Mouse (Mus musculus) kidney, postnatal 0 days (tissue): Measurements from ENCODE around the gene Ctsw. TPM values are rescaled to one million over a fixed set of nuclear protein-coding genes. Genes with fewer than 3 reads are reported as not detected.

Experiments
- ATAC-seq: fragments of 200-750 bp; cut with Nextera tagmentation; replicated peaks from 2 replicates; pipeline ENCODE4 v1.8.0; 2017; ENCODE audit warnings: low read depth, moderate number of reproducible peaks, moderate TSS enrichment, moderate library complexity; ENCODE audit not compliant: low FRiP score
- DNase-seq: peaks from one replicate; pipeline ENCODE4 v3.0.0-alpha.2; 2016; ENCODE audit warnings: low spot score
- H3K27ac ChIP-seq: fragments of 300-500 bp; sonication (generic); 2 replicates; pipeline ENCODE4 v1.5.1; 2014; ENCODE audit warnings: mild to moderate bottlenecking
- H3K27me3 ChIP-seq: fragments of 300-500 bp; sonication (generic); 2 replicates; pipeline ENCODE4 v1.6.1; 2014; ENCODE audit warnings: low read length, mixed read lengths; ENCODE audit not compliant: insufficient read depth
- H3K36me3 ChIP-seq: fragments of 300-500 bp; sonication (generic); 2 replicates; pipeline ENCODE4 v1.6.1; 2014; ENCODE audit warnings: low read length, mixed read lengths; ENCODE audit not compliant: insufficient read depth
- H3K4me1 ChIP-seq: fragments of 300-500 bp; sonication (generic); replicated peaks from 2 replicates; pipeline ENCODE4 v1.6.1; 2014; ENCODE audit warnings: antibody characterized with exemption, low read length, mixed read lengths; ENCODE audit not compliant: insufficient read depth
- H3K4me2 ChIP-seq: fragments of 300-500 bp; sonication (generic); 2 replicates; pipeline ENCODE4 v1.6.1; 2014; ENCODE audit warnings: mild to moderate bottlenecking, low read length, moderate library complexity, mixed read lengths
- H3K4me3 ChIP-seq: fragments of 300-500 bp; sonication (generic); replicated peaks from 2 replicates; pipeline ENCODE4 v1.5.1; 2014; ENCODE audit warnings: low read depth, low read length
- H3K9ac ChIP-seq: fragments of 300-500 bp; sonication (generic); 2 replicates; pipeline ENCODE4 v1.6.1; 2014; ENCODE audit warnings: low read depth, low read length
- H3K9me3 ChIP-seq: fragments of 300-500 bp; sonication (generic); replicated peaks from 2 replicates; pipeline ENCODE4 v1.6.1; 2016; ENCODE audit warnings: low read length, inconsistent platforms, mixed read lengths
- CTCF ChIP-seq: IDR thresholded peaks from 2 replicates; pipeline ENCODE4 v1.5.1; 2016; ENCODE audit warnings: antibody characterized with exemption, low read depth, mild to moderate bottlenecking, moderate library complexity
- WGBS: fragments of 180-500 bp; shearing (Covaris S2); extraction: QIAGEN DNeasy Blood & Tissue Kit; methylation state at CpG from one replicate; pipeline ENCODE4 v1.1.7; 2014; 5-methylcytosine and 5-hydroxymethylcytosine counted together
- polyA plus RNA-seq: library from polyadenylated mRNA; unstranded; fragments of >200 nt; fragmentation: Nextera tagmentation; extraction: Ambion mirVana; gene quantifications from 2 replicates; pipeline ENCODE4 v1.2.1, GENCODE M21; 2015

The Ctsw gene
- polyA plus RNA-seq, 1 experiment from 2014 or later = 0.79 TPM

GRCm38 (mm10) chr19:5465037-5465436 lies 3.3 kb downstream of the Ctsw start:
- TF ChIP-seq CTCF = no peak
- H3K9me3 ChIP-seq = no peaks in the 10 kb centered on the region
- peaks cover 44% of the 10 kb centered on the region for H3K36me3 ChIP-seq
- H3K27ac ChIP-seq = no peak overlapping the region
- H3K27me3 ChIP-seq = no peaks in the 10 kb centered on the region
- peaks cover 11% of the 10 kb centered on the region for H3K4me1 ChIP-seq
- DNase-seq = no peak
- no peak overlapping the region for H3K9ac ChIP-seq
- H3K4me3 ChIP-seq = no peak overlapping the region
- H3K4me2 ChIP-seq = no peak overlapping the region
- no peak for ATAC-seq
- WGBS = 92% methylated on average over 8 of the region's 8 CpGs

DNA sequence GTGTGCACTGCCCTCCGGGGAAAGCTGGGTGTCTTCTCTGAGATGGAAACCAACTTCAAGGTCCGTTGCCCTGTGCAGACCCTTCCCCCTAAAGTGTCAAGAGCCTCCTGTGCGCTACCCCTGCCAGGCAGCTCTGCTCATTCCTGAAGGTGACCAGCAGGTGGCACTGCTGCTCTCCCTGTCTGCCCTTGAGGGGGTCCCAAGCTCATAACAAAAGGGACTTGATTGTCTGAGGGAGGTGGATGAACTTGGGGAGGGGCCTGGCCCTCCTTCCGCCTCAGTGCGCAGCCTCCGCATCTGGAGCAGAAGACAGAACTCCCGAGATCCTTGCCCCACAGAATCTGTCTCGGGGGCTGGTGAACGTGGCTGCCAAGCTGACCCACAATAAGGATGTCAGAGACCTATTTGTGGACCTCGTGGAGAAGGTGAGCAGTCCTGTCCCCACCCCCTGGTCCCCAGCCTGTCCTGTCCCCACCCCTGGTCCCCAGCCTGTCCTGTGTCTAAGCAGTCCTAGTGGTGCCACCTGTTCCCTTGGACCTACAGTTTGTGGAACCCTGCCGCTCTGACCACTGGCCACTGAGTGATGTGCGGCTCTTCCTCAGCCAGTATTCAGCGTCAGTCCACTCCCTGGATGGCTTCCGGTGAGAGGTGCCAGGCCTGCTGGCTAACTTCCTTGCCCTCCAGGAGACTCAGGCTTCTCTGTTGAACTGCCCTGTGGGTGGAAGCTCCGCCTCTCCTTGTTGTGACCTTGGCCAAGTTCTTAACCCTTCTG lies 4.3 kb downstream of the Ctsw start:
- peaks cover 11% of the 10 kb centered on the region for H3K4me1 ChIP-seq
- no peaks in the 10 kb centered on the region for H3K9me3 ChIP-seq
- DNase-seq = peak; percentile 85
- no peak overlapping the region for H3K4me3 ChIP-seq
- 24% methylated on average over 15 of the region's 15 CpGs for WGBS
- peaks cover 44% of the 10 kb centered on the region for H3K36me3 ChIP-seq
- H3K4me2 ChIP-seq = peak overlapping the region; percentile 43
- peak; percentile 92 for TF ChIP-seq CTCF
- peak overlapping the region; percentile 65 for H3K27ac ChIP-seq
- H3K9ac ChIP-seq = peak overlapping the region; percentile 40; the same call in 1 of the 2 replicates
- ATAC-seq = peak; percentile 33; the same call in 1 of the 2 replicates
- no peaks in the 10 kb centered on the region for H3K27me3 ChIP-seq

- Histone ChIP-seq H3K9ac (no peak overlapping the region), H3K27me3 (no peaks in the 10 kb centered on the region), H3K36me3 (peaks cover 44% of the 10 kb centered on the region), H3K27ac (no peak overlapping the region), H3K4me2 (no peak overlapping the region), H3K9me3 (no peaks in the 10 kb centered on the region), H3K4me1 (peaks cover 13% of the 10 kb centered on the region), H3K4me3 (no peak overlapping the region)
- no peak for TF ChIP-seq CTCF
- ATAC-seq = no peak
- no peak for DNase-seq
- 92% methylated on average over 9 of the region's 9 CpGs for WGBS
These were observed 5.1 kb downstream of the Ctsw start for GRCm38 (mm10) chr19:5463212-5463611.

GRCm38 (mm10) chr19:5461411-5461810 lies 6.9 kb downstream of the Ctsw start:
- ATAC-seq (no peak), DNase-seq (no peak)
- 82% methylated on average over 6 of the region's 6 CpGs for WGBS
- no peaks in the 10 kb centered on the region for H3K9me3 ChIP-seq
- H3K27me3 ChIP-seq = no peaks in the 10 kb centered on the region
- H3K36me3 ChIP-seq = peaks cover 32% of the 10 kb centered on the region
- H3K4me2 ChIP-seq = peak overlapping the region; percentile 84
- H3K4me3 ChIP-seq = peak overlapping the region; percentile 70; the same call in 1 of the 2 replicates
- H3K27ac ChIP-seq = no peak overlapping the region
- H3K9ac ChIP-seq = peak overlapping the region; percentile 68; the same call in 1 of the 2 replicates
- peaks cover 13% of the 10 kb centered on the region for H3K4me1 ChIP-seq
- no peak for TF ChIP-seq CTCF

DNA sequence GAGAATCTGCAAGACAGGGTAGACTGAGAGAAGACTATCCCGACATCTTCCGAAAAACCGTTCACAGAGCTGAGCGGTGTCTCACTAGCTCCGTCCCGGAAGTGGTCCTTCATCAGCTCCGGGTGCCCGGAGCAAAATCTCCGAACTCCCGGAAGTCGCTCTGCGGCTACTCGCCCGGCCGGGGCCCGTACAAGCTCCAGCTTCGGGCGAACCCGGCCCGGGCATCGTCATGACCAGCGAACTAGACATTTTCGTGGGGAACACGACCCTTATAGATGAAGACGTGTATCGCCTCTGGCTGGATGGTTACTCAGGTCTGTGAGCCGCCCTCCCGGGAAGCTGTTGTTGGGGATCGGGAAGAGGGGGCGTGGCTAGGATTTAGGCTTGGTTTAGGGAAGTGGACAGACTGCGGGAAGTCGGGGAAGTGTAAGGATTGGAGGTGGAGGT lies 7.8 kb downstream of the Ctsw start, which contains the start of gene Fibp:
Fibp (plus strand) TSS at position 151 of the 447 bp plus-strand sequence.
- H3K36me3 ChIP-seq = peaks cover 23% of the 10 kb centered on the region; the same call in 1 of the 2 replicates
- H3K4me2 ChIP-seq = peak within 1 kb of the TSS; percentile 84
- no peaks in the 10 kb centered on the region for H3K27me3 ChIP-seq
- peaks cover 20% of the 10 kb centered on the region for H3K4me1 ChIP-seq
- H3K27ac ChIP-seq = peak within 1 kb of the TSS; percentile 65; the same call in 1 of the 2 replicates
- peak; percentile 91 for DNase-seq
- H3K4me3 ChIP-seq = peak within 1 kb of the TSS; percentile 70
- 0 out of 2 replicates have a peak, but pooled peaks have one; percentile 3 for TF ChIP-seq CTCF
- WGBS = under 1% methylated on average over 32 of the region's 32 CpGs
- peak; percentile 47 for ATAC-seq
- no peaks in the 10 kb centered on the region for H3K9me3 ChIP-seq
- peak within 1 kb of the TSS; percentile 68 for H3K9ac ChIP-seq

DNA sequence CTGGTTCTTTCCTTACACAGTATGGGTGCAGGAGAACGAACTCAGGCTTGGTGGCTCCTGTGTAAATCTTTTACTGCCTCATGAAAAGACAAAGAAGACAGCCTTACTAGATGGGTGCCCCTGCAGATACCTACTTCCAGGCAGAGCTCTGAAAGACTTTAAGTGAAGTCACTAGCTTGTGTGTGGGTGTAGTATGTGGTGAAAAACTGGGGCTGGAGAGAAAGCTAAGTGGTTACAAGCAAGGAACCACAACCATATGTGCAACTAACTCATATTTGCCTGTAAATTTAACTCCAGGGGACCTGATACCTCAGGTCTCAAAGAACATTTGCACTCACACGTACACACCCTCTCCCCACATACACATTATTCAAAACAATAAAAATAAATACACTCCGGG lies 8.4 kb downstream of the Ctsw start:
- Histone ChIP-seq H3K4me1 (peaks cover 23% of the 10 kb centered on the region), H3K27me3 (no peaks in the 10 kb centered on the region), H3K4me2 (peak overlapping the region; percentile 84), H3K9me3 (no peaks in the 10 kb centered on the region), H3K4me3 (peak overlapping the region; percentile 70), H3K9ac (peak overlapping the region; percentile 68), H3K27ac (no peak overlapping the region), H3K36me3 (peaks cover 18% of the 10 kb centered on the region; the same call in 1 of the 2 replicates)
- 21% methylated on average over 3 of the region's 3 CpGs for WGBS
- no peak for TF ChIP-seq CTCF
- DNase-seq (no peak), ATAC-seq (no peak)
